Mouse (Mus musculus): ENCODE measurements around the gene Abat. TPM values are rescaled to one million over a fixed set of nuclear protein-coding genes. Genes with fewer than 3 reads are reported as not detected.

The Abat gene
- 18.1 and 19.6 TPM in 2 replicates for polyA plus RNA-seq (2014; fragmentation: Nextera tagmentation; extraction: Ambion mirVana)

GRCm38 (mm10) chr16:8513236-8513906, at the start of gene Abat:
Gene Abat (plus strand): TSS chr16:8513429.
- H3K36me3 ChIP-seq (ENCODE audit: control insufficient read depth, insufficient read depth, low read length) = no peaks in the 10 kb centered on the region
- DNase-seq (ENCODE audit: low spot score, missing footprints) = peak; percentile 99
- H3K27ac ChIP-seq (ENCODE audit: low read depth, low read length) = no peak within 1 kb of the TSS
- WGBS = 1% methylated on average over 46 of the region's 46 CpGs
- peak; percentile 100 for ATAC-seq (ENCODE audit: low FRiP score)
- peak within 1 kb of the TSS; percentile 37 for H3K4me3 ChIP-seq (ENCODE audit: low read depth, low read length)
- H3K9me3 ChIP-seq (ENCODE audit: control insufficient read depth, low read length) = no peaks in the 10 kb centered on the region
- H3K27me3 ChIP-seq (ENCODE audit: control insufficient read depth, insufficient read depth, low read length) = peaks cover 4% of the 10 kb centered on the region
- H3K4me2 ChIP-seq = peak within 1 kb of the TSS; percentile 76
- H3K4me1 ChIP-seq (ENCODE audit: control insufficient read depth, insufficient read depth, low read length) = peaks cover 6% of the 10 kb centered on the region; the same call in 1 of the 2 replicates
- peak within 1 kb of the TSS; percentile 53 for H3K9ac ChIP-seq (ENCODE audit: low read length)

GRCm38 (mm10) chr16:8470132-8470531, 43.1 kb upstream of the Abat start:
- Histone ChIP-seq H3K4me1 (ENCODE audit: control insufficient read depth, insufficient read depth, low read length) (peaks cover 3% of the 10 kb centered on the region; the same call in 1 of the 2 replicates), H3K9me3 (ENCODE audit: control insufficient read depth, low read length) (no peaks in the 10 kb centered on the region), H3K27me3 (ENCODE audit: control insufficient read depth, insufficient read depth, low read length) (no peaks in the 10 kb centered on the region), H3K36me3 (ENCODE audit: control insufficient read depth, insufficient read depth, low read length) (no peaks in the 10 kb centered on the region), H3K4me3 (ENCODE audit: low read depth, low read length) (no peak overlapping the region), H3K27ac (ENCODE audit: low read depth, low read length) (no peak overlapping the region), H3K4me2 (peak overlapping the region; percentile 77), H3K9ac (ENCODE audit: low read length) (no peak overlapping the region)
- 83% methylated on average over 2 of the region's 2 CpGs for WGBS
- DNase-seq (ENCODE audit: low spot score, missing footprints) (no peak), ATAC-seq (ENCODE audit: low FRiP score) (peak; percentile 60)

GRCm38 (mm10) chr16:8470603-8471481, 42.4 kb upstream of the Abat start, which contains the start of gene Mettl22:
Gene Mettl22 (plus strand): TSS chr16:8470788.
- peak within 1 kb of the TSS; percentile 78 for H3K4me3 ChIP-seq (ENCODE audit: low read depth, low read length)
- H3K27ac ChIP-seq (ENCODE audit: low read depth, low read length) = peak within 1 kb of the TSS; percentile 35; the same call in 1 of the 2 replicates
- H3K9ac ChIP-seq (ENCODE audit: low read length) = peak within 1 kb of the TSS; percentile 84
- H3K9me3 ChIP-seq (ENCODE audit: control insufficient read depth, low read length) = no peaks in the 10 kb centered on the region
- no peaks in the 10 kb centered on the region for H3K36me3 ChIP-seq (ENCODE audit: control insufficient read depth, insufficient read depth, low read length)
- H3K27me3 ChIP-seq (ENCODE audit: control insufficient read depth, insufficient read depth, low read length) = no peaks in the 10 kb centered on the region
- peak within 1 kb of the TSS; percentile 77 for H3K4me2 ChIP-seq
- ATAC-seq (ENCODE audit: low FRiP score) (peak; percentile 97), DNase-seq (ENCODE audit: low spot score, missing footprints) (peak; percentile 99)
- under 1% methylated on average over 48 of the region's 48 CpGs for WGBS
- peaks cover 3% of the 10 kb centered on the region; the same call in 1 of the 2 replicates for H3K4me1 ChIP-seq (ENCODE audit: control insufficient read depth, insufficient read depth, low read length)

GRCm38 (mm10) chr16:8487396-8488005, 25.7 kb upstream of the Abat start:
- no peak overlapping the region for H3K4me3 ChIP-seq (ENCODE audit: low read depth, low read length)
- no peaks in the 10 kb centered on the region for H3K27me3 ChIP-seq (ENCODE audit: control insufficient read depth, insufficient read depth, low read length)

GRCm38 (mm10) chr16:8489340-8489739, 23.9 kb upstream of the Abat start:
- Histone ChIP-seq H3K4me2 (no peak overlapping the region), H3K27me3 (ENCODE audit: control insufficient read depth, insufficient read depth, low read length) (no peaks in the 10 kb centered on the region), H3K4me3 (ENCODE audit: low read depth, low read length) (no peak overlapping the region), H3K27ac (ENCODE audit: low read depth, low read length) (no peak overlapping the region), H3K9ac (ENCODE audit: low read length) (no peak overlapping the region), H3K36me3 (ENCODE audit: control insufficient read depth, insufficient read depth, low read length) (peaks cover 2% of the 10 kb centered on the region; the same call in 1 of the 2 replicates), H3K4me1 (ENCODE audit: control insufficient read depth, insufficient read depth, low read length) (no peaks in the 10 kb centered on the region), H3K9me3 (ENCODE audit: control insufficient read depth, low read length) (no peaks in the 10 kb centered on the region)
- 87% methylated on average over 5 of the region's 5 CpGs for WGBS
- no peak for DNase-seq (ENCODE audit: low spot score, missing footprints)
- ATAC-seq (ENCODE audit: low FRiP score) = no peak

More at GRCm38 (mm10) chr16:8487396-8488005, 25.7 kb upstream of the Abat start:
- H3K9ac ChIP-seq (ENCODE audit: low read length) = no peak overlapping the region
- ATAC-seq (ENCODE audit: low FRiP score) (no peak), DNase-seq (ENCODE audit: low spot score, missing footprints) (no peak)
- peaks cover 2% of the 10 kb centered on the region; the same call in 1 of the 2 replicates for H3K36me3 ChIP-seq (ENCODE audit: control insufficient read depth, insufficient read depth, low read length)
- no peak overlapping the region for H3K4me2 ChIP-seq
- H3K9me3 ChIP-seq (ENCODE audit: control insufficient read depth, low read length) = no peaks in the 10 kb centered on the region
- no peaks in the 10 kb centered on the region for H3K4me1 ChIP-seq (ENCODE audit: control insufficient read depth, insufficient read depth, low read length)
- 92% methylated on average over 9 of the region's 9 CpGs for WGBS
- no peak overlapping the region for H3K27ac ChIP-seq (ENCODE audit: low read depth, low read length)

- Histone ChIP-seq H3K9ac (ENCODE audit: low read length) (no peak overlapping the region), H3K4me3 (ENCODE audit: low read depth, low read length) (no peak overlapping the region), H3K4me2 (no peak overlapping the region), H3K27me3 (ENCODE audit: control insufficient read depth, insufficient read depth, low read length) (no peaks in the 10 kb centered on the region), H3K9me3 (ENCODE audit: control insufficient read depth, low read length) (no peaks in the 10 kb centered on the region), H3K4me1 (ENCODE audit: control insufficient read depth, insufficient read depth, low read length) (no peaks in the 10 kb centered on the region), H3K36me3 (ENCODE audit: control insufficient read depth, insufficient read depth, low read length) (peaks cover 2% of the 10 kb centered on the region; the same call in 1 of the 2 replicates), H3K27ac (ENCODE audit: low read depth, low read length) (no peak overlapping the region)
- DNase-seq (ENCODE audit: low spot score, missing footprints) = no peak
- WGBS = 52% methylated on average over 13 of the region's 13 CpGs
- no peak for ATAC-seq (ENCODE audit: low FRiP score)
Measured at GRCm38 (mm10) chr16:8491743-8492490, 21.3 kb upstream of the Abat start.

- Histone ChIP-seq H3K27me3 (ENCODE audit: control insufficient read depth, insufficient read depth, low read length) (no peaks in the 10 kb centered on the region), H3K9ac (ENCODE audit: low read length) (no peak overlapping the region), H3K4me1 (ENCODE audit: control insufficient read depth, insufficient read depth, low read length) (no peaks in the 10 kb centered on the region), H3K4me3 (ENCODE audit: low read depth, low read length) (no peak overlapping the region), H3K27ac (ENCODE audit: low read depth, low read length) (no peak overlapping the region), H3K36me3 (ENCODE audit: control insufficient read depth, insufficient read depth, low read length) (no peaks in the 10 kb centered on the region; the same call in 1 of the 2 replicates), H3K9me3 (ENCODE audit: control insufficient read depth, low read length) (no peaks in the 10 kb centered on the region), H3K4me2 (no peak overlapping the region)
- DNase-seq (ENCODE audit: low spot score, missing footprints) = peak; percentile 95
- WGBS = 24% methylated on average over 4 of the region's 4 CpGs
- ATAC-seq (ENCODE audit: low FRiP score) = peak; percentile 80
Measured at GRCm38 (mm10) chr16:8494268-8494667, 19.0 kb upstream of the Abat start.

- Histone ChIP-seq H3K36me3 (ENCODE audit: control insufficient read depth, insufficient read depth, low read length) (no peaks in the 10 kb centered on the region), H3K27ac (ENCODE audit: low read depth, low read length) (no peak overlapping the region), H3K4me2 (no peak overlapping the region), H3K27me3 (ENCODE audit: control insufficient read depth, insufficient read depth, low read length) (no peaks in the 10 kb centered on the region), H3K4me1 (ENCODE audit: control insufficient read depth, insufficient read depth, low read length) (no peaks in the 10 kb centered on the region), H3K4me3 (ENCODE audit: low read depth, low read length) (no peak overlapping the region), H3K9ac (ENCODE audit: low read length) (no peak overlapping the region), H3K9me3 (ENCODE audit: control insufficient read depth, low read length) (no peaks in the 10 kb centered on the region)
- ATAC-seq (ENCODE audit: low FRiP score) = no peak
- 72% methylated on average over 2 of the region's 2 CpGs for WGBS
- no peak for DNase-seq (ENCODE audit: low spot score, missing footprints)
Measured at GRCm38 (mm10) chr16:8496967-8497366, 16.3 kb upstream of the Abat start.
